Comparison of ENCODE assay signal across 20 mouse cellular contexts in genomic region chr6:31614563-31614962, GRCm38 (mm10). TPM values are rescaled to one million over a fixed set of nuclear protein-coding genes. Genes with fewer than 3 reads are reported as not detected.
DNase-seq lines count a peak whose midpoint lies in the region; ATAC-seq and TF ChIP-seq lines count a peak whose summit lies in the region.
"Had no signal": no experiment of that assay in that cellular context is flagged by ENCODE, and none has a peak within 500 bp of the region (broad histone marks: within the 10 kb centered on the region; RNA-seq: fewer than 3 reads in every experiment).

No protein-coding gene starts in this region.

- no peaks in the 10 kb centered on the region for H3K27me3 ChIP-seq in kidney, adult 2 months (replicated peaks; ENCODE audit: control insufficient read depth, insufficient read depth, low read length)
- no peaks in the 10 kb centered on the region for H3K27me3 ChIP-seq in kidney, embryonic 16.5 days (ENCODE audit: insufficient read depth, low read length)
- no peaks in the 10 kb centered on the region for H3K27me3 ChIP-seq in heart, postnatal 0 days (ENCODE audit: control insufficient read depth, insufficient read depth, low read length)
- H3K27me3 ChIP-seq in liver, postnatal 0 days (ENCODE audit: insufficient read depth, low read length): no peaks in the 10 kb centered on the region
- H3K27me3 ChIP-seq: intestine, embryonic 15.5 days; kidney, embryonic 15.5 days; midbrain, embryonic 15.5 days had no signal

- no peak overlapping the region for H3K4me2 ChIP-seq in kidney, embryonic 16.5 days (replicated peaks; ENCODE audit: low read depth, low read length)
- no peak overlapping the region for H3K4me2 ChIP-seq in heart, postnatal 0 days (ENCODE audit: low read depth, low read length)
- peak overlapping the region; percentile 67 for H3K4me2 ChIP-seq in liver, postnatal 0 days (ENCODE audit: low read depth, low read length)
- H3K4me2 ChIP-seq: hindbrain, embryonic 14.5 days; intestine, embryonic 15.5 days; kidney, embryonic 15.5 days; midbrain, embryonic 15.5 days had no signal

- 0 out of 2 replicates have a peak, but pooled peaks cover 2% of the 10 kb centered on the region for H3K4me1 ChIP-seq in kidney, adult 2 months (ENCODE audit: control insufficient read depth, insufficient read depth, low read length)
- H3K4me1 ChIP-seq in kidney, embryonic 16.5 days (ENCODE audit: insufficient read depth, low read length): peaks cover 13% of the 10 kb centered on the region
- peaks cover 41% of the 10 kb centered on the region for H3K4me1 ChIP-seq in heart, postnatal 0 days (ENCODE audit: control insufficient read depth, insufficient read depth)
- H3K4me1 ChIP-seq in liver, postnatal 0 days (ENCODE audit: insufficient read depth): peaks cover 36% of the 10 kb centered on the region
- H3K4me1 ChIP-seq: midbrain, embryonic 15.5 days had no signal

- WGBS in kidney, adult 2 months: 96% methylated on average over 4 of the region's 4 CpGs
- 92% methylated on average over 4 of the region's 4 CpGs for WGBS in kidney, embryonic 16.5 days
- WGBS in heart, postnatal 0 days: 77% methylated on average over 4 of the region's 4 CpGs
- WGBS in liver, postnatal 0 days (ENCODE audit: insufficient replicate concordance): 61% methylated on average over 4 of the region's 4 CpGs

- TF ChIP-seq EP300 in heart, postnatal 0 days (IDR thresholded peaks at IDR 0.05; ENCODE audit: low read depth): no peak
- no peak for TF ChIP-seq EP300 in liver, postnatal 0 days (IDR thresholded peaks at IDR 0.05; ENCODE audit: low read depth)

- no peak overlapping the region for H3K9ac ChIP-seq in kidney, embryonic 16.5 days (replicated peaks; ENCODE audit: low read length)
- no peak overlapping the region for H3K9ac ChIP-seq in heart, postnatal 0 days (replicated peaks; ENCODE audit: low read depth, low read length)
- peak overlapping the region; percentile 66 for H3K9ac ChIP-seq in liver, postnatal 0 days (replicated peaks)
- H3K9ac ChIP-seq: hindbrain, embryonic 14.5 days; intestine, embryonic 15.5 days; kidney, embryonic 15.5 days; midbrain, embryonic 15.5 days had no signal

- peak; percentile 85 for DNase-seq in heart, adult 11 months
- DNase-seq in heart, postnatal 36 days: no peak
- no peak for DNase-seq in kidney, adult 2 months
- DNase-seq in heart, postnatal 0 days (ENCODE audit: low spot score): no peak
- no peak for DNase-seq in liver, postnatal 0 days
- DNase-seq in adipocyte (ENCODE audit: low spot score): no peak
- DNase-seq: adrenal gland, postnatal 36 days; cerebellum, adult 9-11 months; left cerebral cortex, postnatal 4 days; lung, adult 18-20 months; retina, postnatal 1 day; right cerebral cortex, postnatal 4 days; thymus, postnatal 4 days had no signal

- no peak for TF ChIP-seq CTCF in kidney, adult 2 months (conservative IDR thresholded peaks at IDR 0.05; ENCODE audit: insufficient read depth, insufficient read length, low read depth, low read length)
- TF ChIP-seq CTCF in heart, postnatal 0 days (IDR thresholded peaks at IDR 0.05; ENCODE audit: low read depth): no peak
- TF ChIP-seq CTCF in liver, postnatal 0 days (IDR thresholded peaks at IDR 0.05; ENCODE audit: low read depth): no peak

- intact Hi-C loops in heart, postnatal 36 days (cut with DNase I): no loop called here

- H3K9me3 ChIP-seq in kidney, embryonic 16.5 days (ENCODE audit: low read length): no peaks in the 10 kb centered on the region
- H3K9me3 ChIP-seq in heart, postnatal 0 days (replicated peaks; ENCODE audit: control insufficient read depth, low read length): no peaks in the 10 kb centered on the region
- H3K9me3 ChIP-seq in liver, postnatal 0 days (ENCODE audit: low read length): no peaks in the 10 kb centered on the region
- H3K9me3 ChIP-seq: intestine, embryonic 15.5 days; kidney, embryonic 15.5 days; midbrain, embryonic 15.5 days had no signal

- TF ChIP-seq POLR2A in kidney, adult 2 months (IDR thresholded peaks at IDR 0.05; ENCODE audit: low read depth, low read length): no peak

- H3K36me3 ChIP-seq in kidney, adult 2 months (ENCODE audit: control insufficient read depth, insufficient read depth, low read length): no peaks in the 10 kb centered on the region
- no peaks in the 10 kb centered on the region for H3K36me3 ChIP-seq in kidney, embryonic 16.5 days (ENCODE audit: insufficient read depth, low read length)
- H3K36me3 ChIP-seq in heart, postnatal 0 days (replicated peaks; ENCODE audit: control insufficient read depth, insufficient read depth, low read length): no peaks in the 10 kb centered on the region
- H3K36me3 ChIP-seq in liver, postnatal 0 days (replicated peaks; ENCODE audit: insufficient read depth, low read length): no peaks in the 10 kb centered on the region
- H3K36me3 ChIP-seq: intestine, embryonic 15.5 days; kidney, embryonic 15.5 days; midbrain, embryonic 15.5 days had no signal

- ATAC-seq in kidney, embryonic 16.5 days (ENCODE audit: low FRiP score, low TSS enrichment): no peak
- ATAC-seq in heart, postnatal 0 days (ENCODE audit: insufficient read depth, low read depth): no peak
- ATAC-seq in liver, postnatal 0 days: no peak
- ATAC-seq: forebrain, embryonic 14.5 days; midbrain, embryonic 15.5 days had no signal

- peak overlapping the region; percentile 53 for H3K27ac ChIP-seq in kidney, adult 2 months (ENCODE audit: insufficient read depth, low read depth, low read length)
- H3K27ac ChIP-seq in kidney, embryonic 16.5 days (ENCODE audit: low read length): no peak overlapping the region
- peak overlapping the region; percentile 74; the same call in 1 of the 2 replicates for H3K27ac ChIP-seq in heart, postnatal 0 days (ENCODE audit: low read depth)
- H3K27ac ChIP-seq in liver, postnatal 0 days (ENCODE audit: low read depth): peak overlapping the region; percentile 82
- H3K27ac ChIP-seq: hindbrain, embryonic 14.5 days; intestine, embryonic 15.5 days; macrophage; midbrain, embryonic 15.5 days had no signal

- H3K4me3 ChIP-seq in kidney, adult 2 months (ENCODE audit: insufficient read depth, low read depth, low read length): no peak overlapping the region
- H3K4me3 ChIP-seq in kidney, embryonic 16.5 days (ENCODE audit: low read length): no peak overlapping the region
- H3K4me3 ChIP-seq in heart, postnatal 0 days (ENCODE audit: low read depth, low read length): no peak overlapping the region
- H3K4me3 ChIP-seq in liver, postnatal 0 days (ENCODE audit: low read depth, low read length): peak overlapping the region; percentile 46
- H3K4me3 ChIP-seq: intestine, embryonic 15.5 days; kidney, embryonic 15.5 days; midbrain, embryonic 15.5 days had no signal

RNA-seq across cellular contexts. Expression of gene Podxl, which starts 50.8 kb away (rescaled TPM):
- 10 to 100 TPM; 71.9 to 90.8 TPM for total RNA-seq in heart, postnatal 36 days (2021)
- polyA plus RNA-seq in kidney, adult 2 months (2012; rRNA removed): 137 and 149 TPM in 2 replicates
- 76.8 and 80.4 TPM in 2 replicates for polyA plus RNA-seq in kidney, embryonic 16.5 days (2015; fragmentation: Nextera tagmentation; extraction: Ambion mirVana)
- 44.0 and 83.1 TPM in 2 replicates for total RNA-seq in heart, postnatal 0 days (2014; rRNA removed; ENCODE audit: low replicate concordance)
- 14.9 and 17.6 TPM in 2 replicates for polyA plus RNA-seq in heart, postnatal 0 days (2015; fragmentation: Nextera tagmentation; extraction: Ambion mirVana)
- polyA plus RNA-seq in liver, postnatal 0 days (2015; fragmentation: Nextera tagmentation; extraction: Ambion mirVana): 1.5 and 2.8 TPM in 2 replicates
- polyA plus RNA-seq: macrophage had no signal
